Mouse (Mus musculus) liver, embryonic 16.5 days (tissue): ENCODE results near the gene Mylip. TPM values are rescaled to one million over a fixed set of nuclear protein-coding genes. Genes with fewer than 3 reads are reported as not detected.

Experiments used
- ATAC-seq: fragments of 200-750 bp; cut with Nextera tagmentation; 2 replicates; pipeline ENCODE4 v1.8.0; 2017; ENCODE audit warnings: low read depth, mild to moderate bottlenecking, moderate number of reproducible peaks, moderate library complexity
- H3K27ac ChIP-seq: fragments of 300-500 bp; sonication (generic); 2 replicates; pipeline ENCODE4 v1.5.1; 2014; ENCODE audit warnings: mild to moderate bottlenecking, low read length
- H3K27me3 ChIP-seq: fragments of 300-500 bp; sonication (generic); 2 replicates; pipeline ENCODE4 v1.6.1; 2014; ENCODE audit warnings: low read depth, low read length, mixed read lengths; ENCODE audit not compliant: control insufficient read depth, insufficient read depth
- H3K36me3 ChIP-seq: fragments of 300-500 bp; sonication (generic); 2 replicates; pipeline ENCODE4 v1.6.1; 2014; ENCODE audit warnings: mild to moderate bottlenecking; ENCODE audit not compliant: control insufficient read depth, insufficient read depth
- H3K4me1 ChIP-seq: fragments of 300-500 bp; sonication (generic); 2 replicates; pipeline ENCODE4 v1.6.1; 2014; ENCODE audit warnings: low read depth, low read length, mixed read lengths; ENCODE audit not compliant: control insufficient read depth
- H3K4me2 ChIP-seq: fragments of 300-500 bp; sonication (generic); 2 replicates; pipeline ENCODE4 v1.6.1; 2014; ENCODE audit warnings: low read depth, low read length, mixed read lengths
- H3K4me3 ChIP-seq: fragments of 300-500 bp; sonication (generic); 2 replicates; pipeline ENCODE4 v1.5.1; 2014; ENCODE audit warnings: low read depth, mild to moderate bottlenecking, low read length
- H3K9ac ChIP-seq: fragments of 300-500 bp; sonication (generic); 2 replicates; pipeline ENCODE4 v1.6.1; 2014; ENCODE audit warnings: low read depth, low read length
- H3K9me3 ChIP-seq: fragments of 300-500 bp; sonication (generic); replicated peaks from 2 replicates; pipeline ENCODE4 v1.6.1; 2016; ENCODE audit warnings: low read length; ENCODE audit not compliant: control insufficient read depth
- WGBS: fragments of 180-500 bp; shearing (Covaris S2); extraction: QIAGEN DNeasy Blood & Tissue Kit; methylation state at CpG from one replicate; pipeline ENCODE4 v1.1.7; 2014; ENCODE audit not compliant: insufficient replicate concordance; 5-methylcytosine and 5-hydroxymethylcytosine counted together
- polyA plus RNA-seq: library from polyadenylated mRNA; unstranded; fragments of >200 nt; fragmentation: Nextera tagmentation; extraction: Ambion mirVana; gene quantifications from 2 replicates; pipeline ENCODE4 v1.2.1, GENCODE M21; 2015

Gene Mylip
- polyA plus RNA-seq, 1 experiment from 2014 or later = 7.7 TPM

DNA sequence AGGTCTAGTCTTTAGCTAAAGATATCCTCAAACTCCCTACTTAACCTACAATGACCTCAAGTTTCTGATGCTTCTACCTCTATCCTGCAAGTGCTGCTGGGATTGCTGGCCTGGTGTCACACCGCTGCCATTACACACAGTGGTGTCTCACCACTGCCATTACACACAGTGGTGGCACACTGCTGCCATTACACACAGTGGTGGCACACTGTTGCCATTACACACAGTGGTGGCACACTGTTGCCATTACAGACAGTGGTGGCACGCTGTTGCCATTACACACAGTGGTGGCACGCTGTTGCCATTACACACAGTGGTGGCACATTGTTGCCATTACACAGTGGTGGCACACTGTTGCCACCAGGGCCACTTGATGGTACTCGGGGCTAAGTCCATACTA lies 2.3 kb upstream of the Mylip start:
- Histone ChIP-seq H3K27me3 (peaks cover 12% of the 10 kb centered on the region), H3K9me3 (no peaks in the 10 kb centered on the region), H3K4me3 (no peak overlapping the region), H3K4me2 (no peak overlapping the region), H3K9ac (no peak overlapping the region), H3K4me1 (peaks cover 29% of the 10 kb centered on the region), H3K27ac (no peak overlapping the region), H3K36me3 (no peaks in the 10 kb centered on the region; the same call in 1 of the 2 replicates)
- no peak for ATAC-seq
- WGBS = 91% methylated on average over 4 of the region's 4 CpGs

DNA sequence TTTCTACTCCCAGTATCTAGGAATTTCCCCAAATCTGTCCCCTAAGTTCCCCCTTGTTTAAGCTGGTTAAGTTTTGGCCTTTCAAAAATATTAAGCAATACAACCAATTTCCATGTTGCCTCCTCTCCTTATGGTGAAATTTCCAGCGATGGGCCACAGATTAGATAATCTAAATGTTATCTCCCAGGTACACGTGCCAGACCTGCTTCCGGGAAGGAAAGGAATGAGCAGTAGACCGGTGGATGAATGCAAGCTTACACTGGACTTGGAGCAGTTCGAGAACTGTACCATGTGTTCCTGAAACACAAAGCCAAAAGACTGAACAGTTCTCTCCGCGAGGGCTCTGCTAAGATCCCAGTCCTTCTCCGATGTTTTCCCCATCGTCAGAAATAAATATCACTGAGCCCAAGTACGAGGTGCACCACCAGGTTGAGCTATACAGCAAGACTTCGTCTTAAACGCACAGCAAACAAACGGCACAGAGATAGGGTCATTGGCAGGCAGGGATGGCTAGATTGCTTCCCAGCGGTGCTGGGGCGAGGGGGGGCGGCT lies 1.2 kb upstream of the Mylip start:
- Histone ChIP-seq H3K9me3 (no peaks in the 10 kb centered on the region), H3K9ac (no peak overlapping the region; the same call in 1 of the 2 replicates), H3K4me3 (no peak overlapping the region), H3K27me3 (peaks cover 9% of the 10 kb centered on the region), H3K4me2 (peak overlapping the region; percentile 81), H3K36me3 (peaks cover 4% of the 10 kb centered on the region), H3K4me1 (peaks cover 38% of the 10 kb centered on the region), H3K27ac (no peak overlapping the region)
- WGBS = 68% methylated on average over 16 of the region's 16 CpGs
- no peak for ATAC-seq

DNA sequence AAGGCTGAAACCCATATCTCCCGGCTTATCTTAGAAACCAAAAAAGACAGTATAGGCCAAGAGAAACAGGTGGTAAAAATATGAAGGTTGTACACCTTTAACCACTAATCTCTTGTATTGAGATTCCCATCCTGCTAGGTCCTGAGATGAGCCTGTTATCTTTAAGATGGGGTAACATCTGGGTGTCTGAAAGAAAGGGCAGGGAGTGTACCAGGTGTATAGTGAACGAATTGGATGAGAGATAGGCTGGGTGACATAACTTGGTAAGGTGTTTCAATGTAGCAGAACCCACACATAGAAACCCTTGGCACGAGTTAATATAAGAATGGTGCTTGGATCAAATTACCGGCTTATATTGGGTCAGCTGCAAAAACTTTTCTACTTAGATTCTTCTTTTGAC lies 653 bp upstream of the Mylip start:
- H3K4me3 ChIP-seq = peak overlapping the region; percentile 89
- no peaks in the 10 kb centered on the region for H3K9me3 ChIP-seq
- WGBS = 24% methylated on average over 4 of the region's 4 CpGs
- H3K9ac ChIP-seq = peak overlapping the region; percentile 67
- peaks cover 38% of the 10 kb centered on the region for H3K4me1 ChIP-seq
- peaks cover 7% of the 10 kb centered on the region; the same call in 1 of the 2 replicates for H3K27me3 ChIP-seq
- H3K4me2 ChIP-seq = peak overlapping the region; percentile 81
- peak overlapping the region; percentile 76 for H3K27ac ChIP-seq
- H3K36me3 ChIP-seq = peaks cover 4% of the 10 kb centered on the region
- 0 out of 2 replicates have a peak, but pooled peaks have one; percentile 8 for ATAC-seq

DNA sequence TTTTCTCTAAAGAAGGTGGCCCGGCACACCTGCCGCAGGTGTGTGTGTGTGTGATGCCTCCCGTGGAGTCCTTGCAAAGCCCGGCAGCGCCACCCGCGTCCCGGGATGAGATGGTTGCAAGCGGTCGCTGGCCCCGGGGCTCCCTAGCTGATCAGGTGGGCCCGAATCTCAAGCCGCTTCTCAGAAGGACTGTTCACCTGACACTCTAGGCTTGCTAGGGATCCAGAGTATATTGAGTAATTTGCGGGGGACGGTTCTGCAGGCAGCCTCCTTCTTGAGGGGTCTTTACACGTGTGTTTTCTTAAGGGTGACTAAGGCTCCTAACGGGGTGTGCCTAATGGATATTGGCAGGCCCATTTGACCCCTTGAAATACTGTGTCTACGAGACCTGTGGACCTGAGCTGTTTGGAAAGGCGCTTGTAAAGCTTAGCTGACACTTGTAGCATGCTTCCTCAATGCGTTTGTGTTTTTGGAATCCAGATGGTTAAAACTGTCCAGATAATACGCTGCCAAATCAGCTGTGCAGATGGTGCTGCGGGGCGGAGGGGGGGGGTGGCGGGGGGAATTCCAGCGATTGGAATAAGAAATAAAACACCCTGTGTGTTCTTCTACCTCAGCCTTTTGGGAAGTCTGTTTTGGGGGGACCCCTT lies 895 bp downstream of the Mylip start:
- Histone ChIP-seq H3K4me2 (peak overlapping the region; percentile 65), H3K9me3 (no peaks in the 10 kb centered on the region), H3K36me3 (peaks cover 4% of the 10 kb centered on the region), H3K9ac (peak overlapping the region; percentile 93), H3K27me3 (peaks cover 7% of the 10 kb centered on the region; the same call in 1 of the 2 replicates), H3K4me3 (peak overlapping the region; percentile 89), H3K27ac (peak overlapping the region; percentile 69), H3K4me1 (peaks cover 38% of the 10 kb centered on the region)
- WGBS = 2% methylated on average over 25 of the region's 25 CpGs
- ATAC-seq = no peak

DNA sequence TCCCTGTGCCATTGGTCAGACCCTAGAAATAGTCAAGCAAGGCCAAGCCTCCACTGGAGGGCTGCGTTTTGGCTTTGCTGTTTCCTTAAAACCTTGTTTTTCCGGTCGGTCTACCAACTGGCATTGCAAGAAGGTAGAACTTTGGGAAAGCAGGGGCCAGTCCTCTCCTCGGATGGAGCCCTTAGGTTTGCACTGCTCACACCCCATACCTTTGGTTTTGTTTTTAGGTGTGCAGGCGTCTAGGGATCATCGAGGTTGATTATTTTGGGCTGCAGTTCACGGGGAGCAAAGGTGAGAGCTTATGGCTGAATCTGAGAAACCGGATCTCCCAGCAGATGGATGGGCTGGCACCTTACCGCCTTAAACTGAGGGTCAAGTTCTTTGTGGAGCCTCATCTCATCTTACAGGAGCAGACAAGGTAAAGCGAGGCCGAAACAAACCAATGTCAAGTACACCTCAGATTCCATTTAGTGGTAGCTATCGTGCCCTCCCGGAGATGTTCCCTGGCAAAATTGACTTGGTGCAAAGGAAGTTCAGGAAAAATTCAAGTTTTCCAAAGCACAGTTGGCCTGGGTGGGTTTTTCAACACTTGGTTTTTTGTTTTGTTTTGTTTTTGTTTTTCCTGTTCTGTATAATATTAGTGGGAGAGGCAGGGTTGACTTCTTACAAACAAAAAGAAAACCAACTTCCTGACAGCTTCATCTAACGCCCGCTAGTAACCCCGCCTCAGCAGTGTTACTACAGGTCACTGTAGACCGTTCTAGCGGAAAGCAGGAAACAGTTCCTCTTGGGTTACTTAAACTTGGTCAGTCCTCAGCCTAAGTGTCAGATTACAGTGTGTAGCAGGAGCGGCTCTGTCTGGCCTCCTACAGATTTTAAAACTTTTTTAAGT lies 1.7 kb downstream of the Mylip start:
- H3K4me2 ChIP-seq = peak overlapping the region; percentile 65
- peak overlapping the region; percentile 89 for H3K4me3 ChIP-seq
- H3K9ac ChIP-seq = peak overlapping the region; percentile 93
- peaks cover 32% of the 10 kb centered on the region for H3K4me1 ChIP-seq
- WGBS = 12% methylated on average over 19 of the region's 19 CpGs
- peaks cover 4% of the 10 kb centered on the region for H3K36me3 ChIP-seq
- H3K27me3 ChIP-seq = peaks cover 9% of the 10 kb centered on the region
- ATAC-seq = no peak
- H3K27ac ChIP-seq = peak overlapping the region; percentile 69
- H3K9me3 ChIP-seq = no peaks in the 10 kb centered on the region

DNA sequence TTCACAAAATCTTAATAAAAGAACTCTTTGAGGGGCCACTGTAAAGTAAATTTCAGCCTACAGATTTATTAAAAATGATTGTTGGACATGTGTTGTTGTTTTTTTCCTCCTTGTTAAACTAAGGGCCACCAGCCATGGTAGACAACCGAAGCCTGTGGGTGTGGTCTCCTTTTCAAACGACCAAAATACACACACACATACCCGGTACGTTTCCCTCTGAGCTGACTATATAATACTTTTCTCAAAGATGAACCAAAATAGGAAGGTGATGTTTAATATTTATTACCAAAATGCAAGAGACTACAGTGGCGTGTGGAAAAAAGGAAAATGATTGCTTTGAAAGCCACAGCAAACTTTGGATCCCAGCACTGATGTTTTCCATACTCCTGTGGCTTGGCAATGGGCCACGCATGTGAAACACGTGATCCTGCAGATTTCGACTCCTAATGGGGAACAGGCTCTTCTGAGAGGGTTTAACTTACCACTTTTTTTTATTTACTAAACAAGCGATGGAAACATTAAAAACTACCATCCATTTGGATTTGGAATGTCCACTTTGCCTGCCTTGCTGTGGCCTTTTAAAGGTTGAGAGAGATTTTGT lies 2.4 kb downstream of the Mylip start:
- Histone ChIP-seq H3K27me3 (peaks cover 9% of the 10 kb centered on the region), H3K9ac (peak overlapping the region; percentile 93), H3K9me3 (no peaks in the 10 kb centered on the region), H3K27ac (peak overlapping the region; percentile 69), H3K36me3 (peaks cover 4% of the 10 kb centered on the region), H3K4me2 (peak overlapping the region; percentile 65), H3K4me3 (peak overlapping the region; percentile 89), H3K4me1 (peaks cover 32% of the 10 kb centered on the region)
- ATAC-seq = no peak
- 27% methylated on average over 9 of the region's 9 CpGs for WGBS

DNA sequence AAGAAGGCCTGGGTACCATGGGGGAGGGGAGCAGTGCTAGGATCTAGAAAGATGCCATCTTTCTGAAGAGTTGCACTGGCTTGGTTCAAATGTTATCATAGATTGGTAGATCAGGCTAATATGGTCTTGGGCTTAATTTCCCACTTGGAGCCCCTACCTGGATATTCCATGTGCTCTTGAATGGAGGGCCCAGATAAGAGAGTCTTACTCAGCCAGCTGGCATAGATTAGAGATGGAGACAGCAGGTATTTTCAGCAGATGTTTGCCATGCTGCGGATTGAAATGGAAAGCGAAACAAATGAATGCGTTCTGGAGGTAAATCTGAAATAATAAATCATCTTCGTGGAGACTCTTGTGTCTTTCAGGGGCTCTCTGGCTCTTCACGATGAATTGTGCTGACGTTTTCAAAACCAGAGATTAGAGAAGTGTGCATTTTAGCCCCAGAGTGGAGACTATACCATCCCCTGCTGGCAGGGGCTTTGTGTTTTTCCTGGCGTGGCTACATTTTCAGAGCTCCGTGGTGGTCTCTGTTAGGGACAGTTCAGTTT lies 4.8 kb downstream of the Mylip start:
- H3K9ac ChIP-seq = no peak overlapping the region

DNA sequence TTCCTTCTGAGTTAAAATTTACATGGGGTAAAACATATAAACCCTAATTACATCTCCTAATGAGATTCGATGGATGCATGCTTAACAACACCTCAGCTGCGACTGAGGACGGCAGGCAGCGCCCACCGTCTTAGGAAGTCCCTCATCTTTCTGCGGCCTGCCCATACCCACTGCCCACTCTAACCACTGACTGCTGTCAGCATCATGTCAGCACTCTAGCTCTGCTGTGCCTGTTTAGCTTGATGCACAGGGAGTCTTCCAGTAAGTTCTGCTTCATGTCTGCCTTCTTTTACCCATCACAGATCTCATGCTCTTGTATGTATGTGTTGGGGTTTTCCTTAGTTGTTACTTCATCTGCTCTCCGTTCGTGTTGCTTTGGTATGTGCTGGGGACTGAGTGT lies 7.2 kb downstream of the Mylip start:
- H3K4me1 ChIP-seq = peaks cover 27% of the 10 kb centered on the region
- H3K4me3 ChIP-seq = no peak overlapping the region
- H3K27me3 ChIP-seq = peaks cover 4% of the 10 kb centered on the region; the same call in 1 of the 2 replicates
- no peaks in the 10 kb centered on the region for H3K9me3 ChIP-seq
- no peak overlapping the region for H3K9ac ChIP-seq
- WGBS = 79% methylated on average over 8 of the region's 8 CpGs
- H3K4me2 ChIP-seq = no peak overlapping the region
- peaks cover 4% of the 10 kb centered on the region for H3K36me3 ChIP-seq
- no peak for ATAC-seq
- H3K27ac ChIP-seq = no peak overlapping the region

More for the DNA sequence above, 4.8 kb downstream of the Mylip start:
- Histone ChIP-seq H3K27ac (no peak overlapping the region), H3K36me3 (peaks cover 4% of the 10 kb centered on the region), H3K27me3 (peaks cover 4% of the 10 kb centered on the region; the same call in 1 of the 2 replicates), H3K4me2 (no peak overlapping the region), H3K4me1 (peaks cover 20% of the 10 kb centered on the region), H3K9me3 (no peaks in the 10 kb centered on the region), H3K4me3 (no peak overlapping the region)
- WGBS = 67% methylated on average over 8 of the region's 8 CpGs
- ATAC-seq = no peak
